Mouse (Mus musculus): ENCODE measurements around the gene Cd38. TPM values are rescaled to one million over a fixed set of nuclear protein-coding genes. Genes with fewer than 3 reads are reported as not detected.

Cd38 gene
- total RNA-seq (2023) = 1 to 10 TPM; 1.3 to 3.9 TPM

DNA sequence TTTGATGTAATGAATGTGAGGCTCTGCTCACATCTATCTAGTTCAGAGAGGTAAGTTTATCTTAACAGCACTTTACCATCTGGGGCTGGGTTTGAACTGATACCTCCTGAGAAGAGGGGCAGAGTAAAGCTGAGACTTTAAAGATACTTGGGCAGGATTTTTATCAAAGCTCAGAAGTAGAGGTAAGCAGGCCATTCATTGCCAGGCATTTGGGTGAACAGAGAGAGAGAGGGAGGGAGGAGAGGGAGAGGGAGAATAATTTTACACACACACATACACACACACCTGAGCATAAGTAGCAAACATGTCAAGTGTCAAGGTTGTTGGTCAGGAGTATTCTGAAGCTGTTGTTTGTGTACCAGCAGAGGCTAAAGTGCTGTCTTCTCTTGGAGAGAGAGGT lies at the start of gene Cd38:
Cd38 (plus strand) TSS at position 301 of the 400 bp plus-strand sequence.

DNA sequence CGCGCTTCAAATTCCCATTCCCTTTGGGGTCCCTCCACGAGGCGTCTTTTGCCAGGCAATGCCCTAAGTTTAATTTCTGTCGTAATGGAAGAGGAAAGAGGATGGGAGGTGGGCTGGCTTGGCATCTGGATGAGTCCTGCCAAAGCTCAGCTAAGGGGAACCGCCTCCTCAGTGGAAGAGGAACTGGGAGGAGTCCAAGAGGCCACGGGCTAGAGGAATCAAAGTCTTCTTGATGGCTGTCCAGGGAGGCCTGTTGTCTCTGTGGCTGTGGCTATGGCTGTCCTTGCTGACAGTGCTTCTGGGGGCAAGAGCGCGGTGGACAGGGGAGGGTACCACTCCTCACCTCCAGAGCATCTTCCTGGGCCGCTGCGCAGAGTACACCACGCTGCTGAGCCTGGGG lies 49.7 kb upstream of the Cd38 start, which contains the start of gene Bst1:
Bst1 (plus strand) TSS at position 191 of the 400 bp plus-strand sequence.

DNA sequence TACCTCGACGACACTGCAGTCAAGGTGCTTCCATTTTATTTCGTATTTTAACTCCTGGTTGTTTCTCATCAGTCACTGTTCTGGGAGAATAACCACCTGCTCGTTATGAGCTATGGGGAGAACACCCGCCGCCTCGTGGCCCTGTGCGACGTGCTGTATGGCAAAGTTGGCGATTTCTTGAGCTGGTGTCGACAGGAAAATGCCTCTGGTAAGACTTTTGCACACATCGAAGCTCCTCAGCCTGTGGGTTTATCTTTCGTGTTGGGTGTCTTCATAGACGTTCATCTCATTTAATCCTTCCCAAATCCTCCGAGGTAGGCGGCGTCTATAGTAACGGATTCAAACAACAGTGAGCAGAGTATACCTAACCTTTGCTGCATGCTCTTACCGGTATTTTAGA lies 46.8 kb upstream of the Cd38 start, which contains the start of gene Fbxl5:
Fbxl5 (minus strand) TSS at position 101 of the 400 bp plus-strand sequence.

DNA sequence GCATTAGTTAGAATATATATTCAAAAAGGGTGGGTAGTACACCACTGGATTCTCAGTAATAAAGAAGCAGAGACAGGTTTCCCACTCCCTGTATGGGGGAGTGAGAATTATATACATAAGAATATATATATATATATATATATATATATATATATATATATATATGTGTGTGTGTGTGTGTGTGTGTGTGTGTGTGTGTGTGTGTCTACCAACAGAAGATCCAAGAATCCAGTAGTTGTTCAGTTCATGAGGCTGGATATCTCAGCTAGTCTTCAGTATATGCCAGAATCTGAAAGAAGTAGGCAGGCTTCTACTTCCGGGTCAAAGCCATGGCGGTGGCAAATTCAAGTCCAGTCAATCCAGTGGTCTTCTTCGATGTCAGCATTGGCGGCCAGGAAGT lies 44.5 kb downstream of the Cd38 start, which contains the start of gene Gm7879:
Gm7879 (plus strand) TSS at position 301 of the 400 bp plus-strand sequence.

Other genes with a start within 250 kb of the Cd38 start
- under 1 TPM; 0.22 to 0.38 TPM for gene Cc2d2a, start 206.2 kb upstream of the Cd38 start, total RNA-seq (2023)
- 10 to 100 TPM; 84.1 to 84.7 TPM for gene Bst1, start 49.7 kb upstream of the Cd38 start, total RNA-seq (2023)
- gene Fbxl5, start 46.9 kb upstream of the Cd38 start, total RNA-seq (2023) = 100 to 1,000 TPM; 205 to 243 TPM
- gene Gm7879, start 44.6 kb downstream of the Cd38 start, total RNA-seq (2023) = 10 to 100 TPM in 1 of 2 experiments, 1 to 10 TPM in 1; 7.9 to 10.9 TPM
- gene Fgfbp1, start 113.2 kb downstream of the Cd38 start, total RNA-seq (2023) = not detected
- gene Prom1, start 233.5 kb downstream of the Cd38 start, total RNA-seq (2023) = 10 to 100 TPM; 38.2 to 49.8 TPM